Mouse (Mus musculus): ENCODE measurements around the gene Gm28308. TPM values are rescaled to one million over a fixed set of nuclear protein-coding genes. Genes with fewer than 3 reads are reported as not detected.

Gene Gm28308
- total RNA-seq, 2 experiments from 2014 or later, result 0.91 to 1.5 TPM

- DNase-seq, result peak; percentile 39
Observed at GRCm38 (mm10) chr6:52205221-52205620, 7.9 kb downstream of the Gm28308 start.

- peak; percentile 95 for DNase-seq
Observed at GRCm38 (mm10) chr6:52204050-52204752, 8.9 kb downstream of the Gm28308 start, which contains the start of gene Hoxa5. TSS of gene Hoxa5 (minus strand) at chr6:52204587.

GRCm38 (mm10) chr6:52203371-52204049 lies 9.6 kb downstream of the Gm28308 start:
- DNase-seq, result peak; percentile 60

GRCm38 (mm10) chr6:52203121-52203370 lies 10.1 kb downstream of the Gm28308 start:
- peak; percentile 47 for DNase-seq

GRCm38 (mm10) chr6:52202362-52203120 lies 10.6 kb downstream of the Gm28308 start:
- DNase-seq, result peak; percentile 32

- no peak for DNase-seq
Observed at GRCm38 (mm10) chr6:52201269-52201668, 11.9 kb downstream of the Gm28308 start.

- DNase-seq, result no peak
Observed at GRCm38 (mm10) chr6:52200751-52201250, 12.3 kb downstream of the Gm28308 start.

- peak; percentile 68 for DNase-seq
Observed at GRCm38 (mm10) chr6:52200073-52200750, 12.9 kb downstream of the Gm28308 start.

- peak; percentile 71 for DNase-seq
Observed at GRCm38 (mm10) chr6:52197271-52197670, 15.9 kb downstream of the Gm28308 start.

- no peak for DNase-seq
Observed at GRCm38 (mm10) chr6:52196811-52197210, 16.3 kb downstream of the Gm28308 start.

- no peak for DNase-seq
Observed at GRCm38 (mm10) chr6:52194690-52195089, 18.4 kb downstream of the Gm28308 start.

- DNase-seq, result peak; percentile 95
Observed at GRCm38 (mm10) chr6:52191860-52192550, 21.1 kb downstream of the Gm28308 start.

- peak; percentile 48 for DNase-seq
Observed at GRCm38 (mm10) chr6:52190906-52191810, 22.0 kb downstream of the Gm28308 start, which contains the start of gene Hoxa4. TSS of gene Hoxa4 (minus strand) at chr6:52191753.

GRCm38 (mm10) chr6:52190410-52190809 lies 22.7 kb downstream of the Gm28308 start:
- DNase-seq, result peak; percentile 50

GRCm38 (mm10) chr6:52189909-52190308 lies 23.2 kb downstream of the Gm28308 start:
- no peak for DNase-seq

- peak; percentile 59 for DNase-seq
Observed at GRCm38 (mm10) chr6:52189172-52189591, 24.0 kb downstream of the Gm28308 start.

- no peak for DNase-seq
Observed at GRCm38 (mm10) chr6:52186500-52186899, 26.6 kb downstream of the Gm28308 start.

- DNase-seq, result no peak
Observed at GRCm38 (mm10) chr6:52185834-52186233, 27.3 kb downstream of the Gm28308 start.

- peak; percentile 61 for DNase-seq
Observed at GRCm38 (mm10) chr6:52185222-52185621, 27.9 kb downstream of the Gm28308 start.

- DNase-seq, result peak; percentile 47
Observed at GRCm38 (mm10) chr6:52184668-52185067, 28.5 kb downstream of the Gm28308 start.

All from adrenal gland, postnatal 10 days (tissue).